Mouse (Mus musculus): Measurements from ENCODE around the gene Rps6ka4.
A peak's percentile ranks its signal among the peaks of the same experiment; 100 is the strongest.

The Rps6ka4 gene

GRCm38 (mm10) chr19:6849506-6850068, 9.2 kb upstream of the Rps6ka4 start:
- no peak for DNase-seq

GRCm38 (mm10) chr19:6847841-6848517, 7.5 kb upstream of the Rps6ka4 start:
- DNase-seq, result no peak

- DNase-seq, result no peak
Measured at GRCm38 (mm10) chr19:6846050-6846449, 5.6 kb upstream of the Rps6ka4 start.

- DNase-seq, result no peak
Measured at GRCm38 (mm10) chr19:6842353-6842752, 1.9 kb upstream of the Rps6ka4 start.

- DNase-seq, result peak; percentile 11
Measured at GRCm38 (mm10) chr19:6841292-6841597, 809 bp upstream of the Rps6ka4 start.

- peak; percentile 44 for DNase-seq
Measured at GRCm38 (mm10) chr19:6839615-6840474, 591 bp downstream of the Rps6ka4 start.

GRCm38 (mm10) chr19:6832363-6832762, 8.1 kb downstream of the Rps6ka4 start:
- no peak for DNase-seq

GRCm38 (mm10) chr19:6831331-6831730, 9.1 kb downstream of the Rps6ka4 start:
- no peak for DNase-seq

- DNase-seq, result no peak
Measured at GRCm38 (mm10) chr19:6830556-6831316, 9.7 kb downstream of the Rps6ka4 start.

- no peak for DNase-seq
Measured at GRCm38 (mm10) chr19:6829870-6830555, 10.4 kb downstream of the Rps6ka4 start.

- peak; percentile 46 for DNase-seq
Measured at GRCm38 (mm10) chr19:6829069-6829468, 11.4 kb downstream of the Rps6ka4 start.

GRCm38 (mm10) chr19:6826601-6827000, 13.8 kb downstream of the Rps6ka4 start:
- no peak for DNase-seq

GRCm38 (mm10) chr19:6825384-6825783, 15.1 kb downstream of the Rps6ka4 start:
- no peak for DNase-seq

GRCm38 (mm10) chr19:6820538-6821195, 19.8 kb downstream of the Rps6ka4 start:
- DNase-seq, result no peak

GRCm38 (mm10) chr19:6819143-6819827, 21.2 kb downstream of the Rps6ka4 start:
- DNase-seq, result no peak

GRCm38 (mm10) chr19:6814958-6815357, 25.5 kb downstream of the Rps6ka4 start:
- DNase-seq, result no peak

GRCm38 (mm10) chr19:6814366-6814765, 26.1 kb downstream of the Rps6ka4 start:
- no peak for DNase-seq

All from thymus, postnatal 25 days (tissue).